Mouse (Mus musculus) layer of hippocampus, adult 18-20 months (tissue): ENCODE results near the gene Reg1. TPM values are rescaled to one million over a fixed set of nuclear protein-coding genes. Genes with fewer than 3 reads are reported as not detected.
"Not testable (repeated sequence)": the region's sequence is repeated elsewhere in the genome, so short reads cannot be mapped to it uniquely, and the experiment has no call there.

ENCODE experiments used
- DNase-seq, 2 experiments: peaks; one replicate each; pipeline ENCODE4 v3.0.0; 2022; ENCODE audit warnings: low spot score in 2 of 2
- long read RNA-seq: library from polyadenylated mRNA; stranded (forward); transcript quantifications from one replicate; pipeline ENCODE4 v2.0.0, GENCODE M21; 2021
- total RNA-seq, 2 experiments: library from RNA; stranded (reverse); gene quantifications; 2 replicates each; pipeline ENCODE4 v1.2.3; 2021

Gene Reg1
- total RNA-seq = not detected
- long read RNA-seq = 0 reads

DNA sequence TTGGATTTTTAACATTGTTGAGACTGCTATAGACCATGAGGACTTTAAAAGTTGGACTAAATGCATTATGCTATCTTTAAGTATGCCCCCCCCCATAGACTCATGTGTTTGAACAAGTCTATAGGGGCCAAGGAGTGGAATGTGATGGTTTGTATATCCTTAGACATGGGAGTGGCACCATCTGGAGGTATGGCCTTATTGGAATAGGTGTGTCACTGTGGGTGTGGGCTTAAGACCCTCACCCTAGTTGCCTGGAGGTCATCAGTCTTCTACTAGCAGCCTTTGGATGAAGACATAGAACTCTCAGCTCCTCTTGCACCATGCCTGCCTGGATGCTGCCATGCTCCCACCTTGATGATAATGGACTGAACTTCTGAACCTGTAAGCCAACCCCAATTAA, at the start of gene Reg1:
Reg1 (plus strand) TSS at position 301 of the 400 bp plus-strand sequence.
- DNase-seq = not testable (repeated sequence)

DNA sequence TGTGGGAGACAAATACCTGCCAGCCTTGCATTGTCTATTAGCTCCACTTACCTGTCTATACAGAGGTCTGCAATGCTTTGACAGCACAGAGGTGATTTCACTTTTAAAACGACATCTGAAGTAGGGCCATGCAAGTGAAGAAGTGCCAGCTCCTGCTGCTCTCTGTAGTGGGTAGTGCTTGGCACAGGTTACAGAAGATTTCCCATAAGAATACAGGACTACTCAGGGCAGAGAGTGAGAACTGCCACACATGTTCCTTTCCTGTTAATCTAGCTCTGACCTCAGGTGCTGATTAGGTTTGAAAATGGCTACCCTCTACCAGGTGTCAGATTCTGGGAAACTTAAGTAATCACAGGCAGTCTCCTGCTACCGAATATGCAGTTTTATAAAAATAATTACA, 43.7 kb upstream of the Reg1 start, which contains the start of gene Reg3d:
Reg3d (minus strand) TSS at position 101 of the 400 bp plus-strand sequence.
- no peak for DNase-seq

GRCm38 (mm10) chr6:78380409-78380808, 42.1 kb upstream of the Reg1 start, which contains the start of gene Reg3a:
Gene Reg3a (plus strand): TSS chr6:78380709.
- no peak for DNase-seq

DNA sequence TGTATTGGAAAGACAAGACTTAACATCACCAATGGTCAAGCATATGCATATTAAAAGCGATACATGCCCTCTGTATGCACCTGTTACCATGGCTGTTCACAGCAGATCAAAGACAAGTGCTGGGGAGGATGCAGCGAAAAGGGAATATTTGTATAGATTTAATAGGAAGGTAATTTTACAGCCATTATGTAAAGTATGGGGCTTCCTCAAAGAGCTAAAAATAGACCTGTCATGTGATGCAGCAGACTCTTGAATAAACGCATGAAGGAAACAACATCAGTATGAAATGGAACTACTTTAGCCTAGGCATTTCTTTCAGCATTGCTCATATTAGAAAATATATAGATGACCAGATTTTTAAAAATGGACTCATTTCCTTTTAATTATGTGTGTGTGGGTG, 36.9 kb upstream of the Reg1 start:
- DNase-seq = no peak

DNA sequence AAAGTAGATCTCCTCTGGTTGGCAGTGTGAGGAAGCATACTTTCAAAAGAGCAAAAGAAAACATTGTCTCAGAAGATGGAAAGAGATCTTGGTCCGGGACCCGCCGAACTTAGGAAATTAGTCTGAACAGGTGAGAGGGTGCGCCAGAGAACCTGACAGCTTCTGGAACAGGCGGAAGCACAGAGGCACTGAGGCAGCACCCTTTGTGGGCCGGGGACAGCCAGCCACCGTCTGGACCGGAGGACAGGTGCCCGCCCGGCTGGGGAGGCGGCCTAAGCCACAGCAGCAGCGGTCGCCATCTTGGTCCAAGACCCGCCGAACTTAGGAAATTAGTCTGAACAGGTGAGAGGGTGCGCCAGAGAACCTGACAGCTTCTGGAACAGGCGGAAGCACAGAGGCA, 27.2 kb upstream of the Reg1 start, which contains the start of gene Reg2:
Reg2 (plus strand) TSS at position 301 of the 400 bp plus-strand sequence.
- not testable (repeated sequence) for DNase-seq

GRCm38 (mm10) chr6:78425497-78425896, 3.0 kb downstream of the Reg1 start:
- DNase-seq = no peak

- DNase-seq = no peak
These were observed 24.7 kb downstream of the Reg1 start for GRCm38 (mm10) chr6:78447202-78447601.

DNA sequence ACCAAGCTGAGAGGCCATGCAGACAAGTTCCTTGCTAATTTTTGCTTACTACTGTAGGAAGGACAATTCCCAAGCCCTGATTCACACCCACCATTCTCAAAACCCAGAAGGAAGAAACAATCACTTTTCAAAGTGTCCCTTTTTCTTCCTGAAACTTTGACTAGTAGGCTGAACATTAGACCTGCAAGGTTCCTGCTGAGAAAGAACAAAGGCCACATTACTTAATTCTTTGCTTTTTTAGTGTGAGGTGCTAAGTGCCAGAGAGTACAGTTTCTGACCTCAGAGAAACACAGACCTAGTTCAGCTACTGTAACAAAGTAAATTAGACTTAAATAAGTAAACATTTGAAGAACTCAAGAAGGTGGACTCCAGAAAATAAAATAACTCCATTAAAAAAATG, 25.9 kb downstream of the Reg1 start:
- DNase-seq = no peak

GRCm38 (mm10) chr6:78452804-78453203, 30.3 kb downstream of the Reg1 start:
- no peak for DNase-seq

DNA sequence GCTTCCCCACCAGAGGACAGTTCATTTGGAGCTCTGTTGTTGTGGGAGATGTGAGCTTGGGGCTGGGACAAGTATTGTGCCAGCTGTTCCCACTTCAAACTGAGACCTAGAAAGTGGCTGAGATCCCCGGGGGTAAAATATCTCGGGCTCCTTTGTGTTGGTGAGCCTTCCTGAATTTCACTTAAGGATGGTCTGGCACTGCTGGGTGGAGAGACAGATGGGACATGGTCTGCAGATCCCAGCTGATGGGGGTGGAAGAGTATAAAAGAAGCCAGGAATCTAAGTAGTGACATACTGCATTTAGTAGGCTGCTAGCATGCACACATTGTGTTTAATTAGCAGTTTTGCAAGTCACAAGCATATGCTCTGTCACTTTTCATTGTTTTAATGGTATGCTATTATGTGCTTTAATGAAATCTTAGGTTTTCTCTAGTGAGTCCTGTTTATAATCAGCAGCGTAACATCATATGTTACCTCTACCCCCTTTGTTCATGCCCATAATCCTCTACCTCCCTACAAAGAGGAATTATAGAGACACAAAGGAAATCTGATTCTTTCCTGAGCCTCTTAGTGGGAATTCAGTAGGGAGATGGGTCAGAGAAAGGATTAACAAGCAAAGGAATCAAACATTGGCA, 37.8 kb downstream of the Reg1 start:
- DNase-seq = peak; percentile 50 to 84

- DNase-seq = no peak
These were observed 39.8 kb downstream of the Reg1 start for GRCm38 (mm10) chr6:78462360-78462759.

- no peak for DNase-seq
These were observed 40.8 kb downstream of the Reg1 start for GRCm38 (mm10) chr6:78463266-78463665.

GRCm38 (mm10) chr6:78468772-78469171, 46.3 kb downstream of the Reg1 start, which contains the start of gene Reg3g:
Gene Reg3g (minus strand): TSS chr6:78468872.
- DNase-seq = no peak

GRCm38 (mm10) chr6:78469287-78469686, 46.8 kb downstream of the Reg1 start:
- DNase-seq = no peak

Other genes starting within 250 kb of the Reg1 start
- gene Reg3b, start 52.1 kb upstream of the Reg1 start, total RNA-seq = not detected
- not detected for gene Reg3d, start 43.8 kb upstream of the Reg1 start, total RNA-seq
- not detected for gene Reg3a, start 42.0 kb upstream of the Reg1 start, total RNA-seq
- not detected for gene Reg2, start 27.1 kb upstream of the Reg1 start, total RNA-seq
- gene Reg3g, start 46.2 kb downstream of the Reg1 start, total RNA-seq = not detected